Mouse (Mus musculus) hindbrain, embryonic 16.5 days (tissue): ENCODE measurements at regions not wholly inside any gene's neighbourhood (a gene's known extent, or its start where the extent isn't known, plus 50 kb on each side); places are given as distances from the start of the nearest gene placed in this dataset.
A peak's percentile ranks its signal among the peaks of the same experiment; 100 is the strongest.

Experiments
- ATAC-seq: fragments of 200-750 bp; cut with Nextera tagmentation; 2 replicates; pipeline ENCODE4 v1.8.0; 2017; ENCODE audit warnings: moderate TSS enrichment, moderate library complexity
- H3K27ac ChIP-seq: fragments of 300-500 bp; sonication (generic); 2 replicates; pipeline ENCODE4 v1.5.1; 2014; ENCODE audit warnings: low read depth, mild to moderate bottlenecking, control low read depth, low read length, moderate library complexity
- H3K27me3 ChIP-seq: fragments of 300-500 bp; sonication (generic); replicated peaks from 2 replicates; pipeline ENCODE4 v1.6.1; 2014; ENCODE audit warnings: low read length; ENCODE audit not compliant: control insufficient read depth, insufficient read depth
- H3K36me3 ChIP-seq: fragments of 300-500 bp; sonication (generic); 2 replicates; pipeline ENCODE4 v1.6.1; 2014; ENCODE audit warnings: mild to moderate bottlenecking, low read length, moderate library complexity, mixed read lengths; ENCODE audit not compliant: control insufficient read depth, insufficient read depth
- H3K4me1 ChIP-seq: fragments of 300-500 bp; sonication (generic); 2 replicates; pipeline ENCODE4 v1.6.1; 2014; ENCODE audit warnings: low read depth, low read length; ENCODE audit not compliant: control insufficient read depth, insufficient read depth
- H3K4me2 ChIP-seq: fragments of 300-500 bp; sonication (generic); 2 replicates; pipeline ENCODE4 v1.6.1; 2014; ENCODE audit warnings: mild to moderate bottlenecking, low read length, control low read depth, moderate library complexity
- H3K4me3 ChIP-seq: fragments of 300-500 bp; sonication (generic); 2 replicates; pipeline ENCODE4 v1.5.1; 2014; ENCODE audit warnings: mild to moderate bottlenecking, low read length, control low read depth, moderate library complexity
- H3K9ac ChIP-seq: fragments of 300-500 bp; sonication (generic); 2 replicates; pipeline ENCODE4 v1.6.1; 2014; ENCODE audit warnings: low read depth, mild to moderate bottlenecking, control low read depth, low read length, moderate library complexity
- H3K9me3 ChIP-seq: fragments of 300-500 bp; sonication (generic); 2 replicates; pipeline ENCODE4 v1.6.1; 2014; ENCODE audit warnings: mild to moderate bottlenecking, low read length, moderate library complexity; ENCODE audit not compliant: control insufficient read depth
- WGBS: fragments of 180-500 bp; shearing (Covaris S2); extraction: QIAGEN DNeasy Blood & Tissue Kit; methylation state at CpG from one replicate; pipeline ENCODE4 v1.1.7; 2014; 5-methylcytosine and 5-hydroxymethylcytosine counted together

DNA sequence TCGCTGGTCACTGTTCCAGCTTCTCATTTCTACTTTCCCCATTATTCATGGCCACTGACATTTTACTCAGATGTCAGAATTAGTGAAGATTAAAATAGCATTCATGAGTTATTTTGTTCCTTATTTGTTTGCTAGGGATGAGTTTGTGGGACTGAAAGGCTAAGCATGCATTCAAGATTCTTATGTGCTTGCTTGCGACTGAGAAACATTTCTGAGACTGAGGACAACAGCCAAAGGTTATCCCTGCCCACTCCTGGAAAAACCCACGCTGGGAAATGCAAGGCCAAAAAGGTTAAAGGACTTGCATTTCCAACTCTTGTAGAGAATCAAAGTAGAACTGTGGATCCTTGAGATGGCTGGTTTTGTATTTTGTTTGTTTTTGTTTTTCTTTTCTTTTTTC is 192.0 kb upstream of the Gm5148 start:
- ATAC-seq = no peak

DNA sequence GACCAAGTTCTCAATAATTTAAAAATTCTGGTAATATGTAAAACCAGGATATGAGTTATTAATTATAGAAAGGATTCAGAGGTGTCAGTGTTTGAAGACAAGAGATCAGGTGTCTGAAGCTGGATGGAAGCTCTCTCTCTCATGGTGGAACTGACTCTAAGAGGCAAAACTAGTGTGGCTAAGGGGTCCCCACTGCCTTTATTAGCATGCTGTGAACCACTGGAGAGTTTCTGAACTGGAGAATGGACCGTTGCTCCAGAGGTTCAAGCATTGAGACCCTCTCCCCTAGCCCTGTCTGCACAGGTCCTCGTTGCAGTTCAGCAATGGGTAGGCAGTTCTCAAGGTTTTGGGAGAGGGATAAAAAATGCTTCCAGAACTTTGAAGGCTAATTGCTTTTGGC is 191.4 kb upstream of the Gm5148 start:
- Histone ChIP-seq H3K36me3 (no peaks in the 10 kb centered on the region), H3K27me3 (no peaks in the 10 kb centered on the region), H3K4me3 (no peak overlapping the region), H3K4me2 (no peak overlapping the region), H3K9ac (no peak overlapping the region), H3K4me1 (no peaks in the 10 kb centered on the region), H3K27ac (no peak overlapping the region), H3K9me3 (no peaks in the 10 kb centered on the region)
- 64% methylated on average over 2 of the region's 2 CpGs for WGBS
- ATAC-seq = no peak

More for the DNA sequence above, 192.0 kb upstream of the Gm5148 start:
- no peaks in the 10 kb centered on the region for H3K36me3 ChIP-seq
- H3K27ac ChIP-seq = no peak overlapping the region
- H3K9me3 ChIP-seq = no peaks in the 10 kb centered on the region
- no peak overlapping the region for H3K4me2 ChIP-seq
- H3K27me3 ChIP-seq = no peaks in the 10 kb centered on the region
- H3K9ac ChIP-seq = no peak overlapping the region
- WGBS = 56% methylated on average over 3 of the region's 3 CpGs
- no peak overlapping the region for H3K4me3 ChIP-seq
- no peaks in the 10 kb centered on the region for H3K4me1 ChIP-seq

DNA sequence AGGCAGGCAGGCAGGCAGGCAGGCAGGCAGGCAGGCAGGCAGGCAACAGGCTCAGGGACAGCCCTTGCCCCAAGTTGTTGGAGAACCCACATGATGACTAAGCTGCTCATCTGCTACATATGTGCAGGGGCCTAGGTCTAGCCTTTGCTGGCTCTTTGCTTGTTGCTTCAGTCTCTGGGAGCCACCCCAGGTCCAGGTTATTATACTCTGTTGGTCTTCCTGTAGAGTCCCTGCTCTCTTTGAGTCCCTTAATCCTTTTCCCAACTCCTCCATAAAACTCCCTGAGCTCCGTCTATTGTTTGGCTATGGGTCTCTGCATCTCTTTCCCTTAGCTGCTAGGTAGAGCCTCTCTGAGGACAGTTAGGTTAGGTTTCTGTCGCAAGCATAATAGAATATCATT is 189.8 kb upstream of the Gm5148 start:
- WGBS = 93% methylated on average over 2 of the region's 2 CpGs

DNA sequence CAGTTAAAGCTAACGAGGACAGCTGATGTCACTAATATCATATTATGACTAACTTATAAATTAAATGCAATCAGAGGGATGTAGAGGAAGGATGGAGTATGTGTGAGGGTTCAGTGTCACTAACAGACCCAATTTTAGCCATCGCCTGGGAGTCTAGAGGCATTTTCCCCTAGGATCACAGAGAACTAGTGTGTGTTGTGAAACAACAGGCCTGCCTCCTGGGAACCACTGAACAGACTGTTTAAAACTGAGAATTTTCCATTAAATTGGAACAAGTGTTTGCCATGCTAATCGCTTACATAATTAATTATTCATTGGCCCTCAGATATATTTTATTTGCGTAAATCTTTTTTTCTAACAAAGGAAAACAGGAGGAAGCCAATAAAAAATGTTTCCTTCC is 185.5 kb upstream of the Gm5148 start:
- H3K4me3 ChIP-seq = no peak overlapping the region
- H3K36me3 ChIP-seq = no peaks in the 10 kb centered on the region
- 85% methylated on average over 4 of the region's 4 CpGs for WGBS
- H3K4me2 ChIP-seq = no peak overlapping the region
- H3K9me3 ChIP-seq = no peaks in the 10 kb centered on the region
- no peaks in the 10 kb centered on the region for H3K27me3 ChIP-seq
- ATAC-seq = no peak
- H3K4me1 ChIP-seq = peaks cover 8% of the 10 kb centered on the region
- H3K27ac ChIP-seq = no peak overlapping the region
- no peak overlapping the region for H3K9ac ChIP-seq

More for the DNA sequence above, 189.8 kb upstream of the Gm5148 start:
- H3K9me3 ChIP-seq = no peaks in the 10 kb centered on the region
- H3K27me3 ChIP-seq = no peaks in the 10 kb centered on the region
- no peak for ATAC-seq
- H3K36me3 ChIP-seq = no peaks in the 10 kb centered on the region
- H3K4me2 ChIP-seq = no peak overlapping the region
- H3K4me3 ChIP-seq = no peak overlapping the region
- H3K27ac ChIP-seq = no peak overlapping the region
- H3K9ac ChIP-seq = no peak overlapping the region
- no peaks in the 10 kb centered on the region for H3K4me1 ChIP-seq

DNA sequence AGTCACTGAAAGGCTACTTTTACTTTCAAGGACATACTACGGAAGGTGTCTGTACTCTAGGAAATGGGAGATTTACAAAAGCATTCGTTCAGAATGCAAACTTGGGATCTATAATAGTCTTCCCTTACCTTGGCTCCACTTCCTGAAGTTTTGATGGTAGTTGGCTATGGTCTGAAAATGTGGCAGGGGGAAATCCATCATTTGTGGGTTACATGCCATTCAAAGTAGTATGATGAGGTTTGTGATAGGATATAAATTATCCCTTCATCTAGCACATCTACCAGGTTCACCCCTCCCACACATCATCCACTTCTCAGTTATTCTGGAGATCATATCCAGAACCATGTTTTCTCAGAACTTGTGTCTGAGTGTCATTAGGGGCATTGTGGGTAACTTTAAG is 184.7 kb upstream of the Gm5148 start:
- Histone ChIP-seq H3K4me2 (no peak overlapping the region), H3K4me1 (peaks cover 8% of the 10 kb centered on the region), H3K27ac (no peak overlapping the region), H3K27me3 (no peaks in the 10 kb centered on the region), H3K4me3 (no peak overlapping the region), H3K9me3 (no peaks in the 10 kb centered on the region), H3K36me3 (no peaks in the 10 kb centered on the region), H3K9ac (no peak overlapping the region)
- no peak for ATAC-seq
- WGBS = 91% methylated on average over 2 of the region's 2 CpGs

GRCm38 (mm10) chr3:37908456-37908855 is 184.2 kb upstream of the Gm5148 start:
- ATAC-seq = no peak
- Histone ChIP-seq H3K9ac (no peak overlapping the region), H3K27ac (no peak overlapping the region), H3K9me3 (no peaks in the 10 kb centered on the region), H3K4me3 (no peak overlapping the region), H3K4me2 (no peak overlapping the region), H3K4me1 (peaks cover 8% of the 10 kb centered on the region), H3K36me3 (no peaks in the 10 kb centered on the region), H3K27me3 (no peaks in the 10 kb centered on the region)
- 51% methylated on average over 6 of the region's 6 CpGs for WGBS

GRCm38 (mm10) chr3:37907432-37908088 is 183.3 kb upstream of the Gm5148 start:
- no peak overlapping the region for H3K27ac ChIP-seq
- WGBS = 38% methylated on average over 14 of the region's 14 CpGs
- no peaks in the 10 kb centered on the region for H3K9me3 ChIP-seq
- no peak overlapping the region for H3K4me2 ChIP-seq
- H3K36me3 ChIP-seq = no peaks in the 10 kb centered on the region
- 0 out of 2 replicates have a peak, but pooled peaks have one; percentile 48 for ATAC-seq
- no peak overlapping the region for H3K4me3 ChIP-seq
- H3K9ac ChIP-seq = no peak overlapping the region
- no peaks in the 10 kb centered on the region for H3K27me3 ChIP-seq
- peaks cover 8% of the 10 kb centered on the region for H3K4me1 ChIP-seq

- H3K4me3 ChIP-seq = no peak overlapping the region
- H3K27ac ChIP-seq = no peak overlapping the region
- WGBS = 17% methylated on average over 5 of the region's 5 CpGs
- peaks cover 8% of the 10 kb centered on the region for H3K4me1 ChIP-seq
- no peak overlapping the region for H3K4me2 ChIP-seq
- no peaks in the 10 kb centered on the region for H3K9me3 ChIP-seq
- peak; percentile 56 for ATAC-seq
- H3K9ac ChIP-seq = no peak overlapping the region
- H3K36me3 ChIP-seq = no peaks in the 10 kb centered on the region
- no peaks in the 10 kb centered on the region for H3K27me3 ChIP-seq
Measured at GRCm38 (mm10) chr3:37906806-37907251, 182.5 kb upstream of the Gm5148 start.

DNA sequence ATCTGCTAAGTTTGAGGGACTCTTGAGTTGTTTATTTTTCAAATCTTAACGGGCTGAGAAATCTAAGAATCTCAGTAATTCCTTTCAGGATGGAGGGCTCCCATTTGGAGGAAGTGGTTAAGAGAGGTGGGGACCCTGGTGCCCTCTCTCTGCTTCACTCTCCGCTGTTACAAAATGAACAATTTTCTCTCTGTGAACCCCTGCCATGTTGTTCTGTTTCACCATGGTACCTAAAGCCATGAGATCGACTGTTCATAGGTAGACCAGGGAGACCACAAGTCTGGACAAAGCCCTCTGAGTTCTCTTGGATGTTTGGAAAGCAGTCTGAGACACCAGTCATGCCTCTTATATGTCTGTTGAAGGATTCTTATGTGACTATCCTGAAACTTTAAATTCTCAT is 179.9 kb upstream of the Gm5148 start:
- no peaks in the 10 kb centered on the region for H3K27me3 ChIP-seq
- H3K4me2 ChIP-seq = no peak overlapping the region
- peaks cover 8% of the 10 kb centered on the region for H3K4me1 ChIP-seq
- no peak overlapping the region for H3K4me3 ChIP-seq
- 89% methylated on average over 3 of the region's 3 CpGs for WGBS
- H3K36me3 ChIP-seq = no peaks in the 10 kb centered on the region
- H3K9ac ChIP-seq = no peak overlapping the region
- H3K27ac ChIP-seq = no peak overlapping the region
- H3K9me3 ChIP-seq = no peaks in the 10 kb centered on the region
- no peak for ATAC-seq
